Mouse (Mus musculus): Measurements from ENCODE around the gene Ms4a14. TPM values are rescaled to one million over a fixed set of nuclear protein-coding genes. Genes with fewer than 3 reads are reported as not detected.
"Not testable (repeated sequence)": the region's sequence is repeated elsewhere in the genome, so short reads cannot be mapped to it uniquely, and the experiment has no call there.

The Ms4a14 gene
- not detected in 2 replicates for polyA plus RNA-seq (2016; fragmentation: Nextera tagmentation; extraction: Ambion mirVana)

- Histone ChIP-seq H3K9ac (no peak within 1 kb of the TSS), H3K4me1 (no peaks in the 10 kb centered on the region), H3K27me3 (no peaks in the 10 kb centered on the region), H3K9me3 (replicated peaks) (no peaks in the 10 kb centered on the region), H3K36me3 (no peaks in the 10 kb centered on the region), H3K4me3 (no peak within 1 kb of the TSS), H3K4me2 (replicated peaks) (no peak within 1 kb of the TSS), H3K27ac (no peak within 1 kb of the TSS)
- ATAC-seq (ENCODE audit: low FRiP score) = no peak
- WGBS = 78% methylated on average over 1 of the region's 1 CpGs
These were observed at the start of gene Ms4a14 for GRCm38 (mm10) chr19:11314354-11314753. Gene Ms4a14 (minus strand): TSS chr19:11314454.

- H3K27me3 ChIP-seq = no peaks in the 10 kb centered on the region
- no peak overlapping the region for H3K27ac ChIP-seq
- H3K9me3 ChIP-seq (replicated peaks) = no peaks in the 10 kb centered on the region
- no peak for ATAC-seq (ENCODE audit: low FRiP score)
- no peaks in the 10 kb centered on the region for H3K36me3 ChIP-seq
- no peak overlapping the region for H3K4me2 ChIP-seq (replicated peaks)
- no peak overlapping the region for H3K9ac ChIP-seq
- H3K4me1 ChIP-seq = no peaks in the 10 kb centered on the region
- no peak overlapping the region for H3K4me3 ChIP-seq
These were observed 47.7 kb upstream of the Ms4a14 start for GRCm38 (mm10) chr19:11362002-11362401.

GRCm38 (mm10) chr19:11360106-11360505 is 45.9 kb upstream of the Ms4a14 start:
- no peak for ATAC-seq (ENCODE audit: low FRiP score)
- Histone ChIP-seq H3K9ac (no peak overlapping the region), H3K9me3 (replicated peaks) (no peaks in the 10 kb centered on the region), H3K36me3 (no peaks in the 10 kb centered on the region), H3K27ac (no peak overlapping the region), H3K4me2 (replicated peaks) (no peak overlapping the region), H3K27me3 (no peaks in the 10 kb centered on the region), H3K4me3 (no peak overlapping the region), H3K4me1 (no peaks in the 10 kb centered on the region)
- WGBS = 57% methylated on average over 3 of the region's 3 CpGs

DNA sequence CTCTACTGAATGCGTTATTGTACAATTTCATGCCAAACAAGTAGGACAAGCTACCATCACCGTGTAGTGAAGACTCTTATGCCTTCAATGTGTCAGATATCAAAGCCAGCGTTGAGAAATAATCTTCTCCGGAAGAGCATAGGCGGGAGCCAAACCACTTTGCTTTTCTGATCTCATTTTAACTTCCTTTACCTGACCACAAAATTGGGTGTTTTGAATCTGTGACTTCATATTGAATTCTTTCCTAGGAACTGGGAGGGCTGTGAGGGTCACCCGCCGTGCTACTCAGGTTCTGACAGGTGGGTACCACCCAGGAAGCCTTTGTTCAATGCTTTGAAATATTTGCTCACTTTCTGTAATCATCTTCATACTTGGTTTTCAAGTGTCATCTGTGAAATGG is 41.5 kb upstream of the Ms4a14 start:
- Histone ChIP-seq H3K36me3 (no peaks in the 10 kb centered on the region), H3K9ac (no peak overlapping the region), H3K4me2 (replicated peaks) (no peak overlapping the region), H3K4me3 (no peak overlapping the region), H3K9me3 (replicated peaks) (no peaks in the 10 kb centered on the region), H3K27ac (no peak overlapping the region), H3K27me3 (no peaks in the 10 kb centered on the region), H3K4me1 (no peaks in the 10 kb centered on the region)
- no peak for ATAC-seq (ENCODE audit: low FRiP score)
- 86% methylated on average over 7 of the region's 7 CpGs for WGBS

DNA sequence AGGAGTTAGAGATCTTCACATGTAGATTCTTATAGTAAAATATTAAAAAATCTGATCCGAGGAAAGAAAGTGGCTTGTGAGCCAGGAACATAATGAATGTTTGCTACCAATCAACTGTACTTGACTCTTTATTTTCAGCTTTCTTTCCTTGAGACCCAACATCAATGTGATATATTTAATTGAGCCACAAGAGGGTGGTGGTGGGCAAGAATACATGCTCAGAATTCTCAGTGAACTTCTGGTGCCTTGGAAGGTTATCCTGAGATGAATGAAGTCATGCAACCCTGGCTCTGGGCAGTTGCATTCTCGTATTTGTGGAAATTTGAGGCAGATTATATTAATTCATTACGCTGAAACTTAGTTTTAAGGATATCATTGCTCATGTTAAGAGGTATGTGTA is 37.6 kb upstream of the Ms4a14 start:
- no peak overlapping the region for H3K9ac ChIP-seq
- WGBS = 50% methylated on average over 3 of the region's 3 CpGs
- no peaks in the 10 kb centered on the region for H3K27me3 ChIP-seq
- no peaks in the 10 kb centered on the region for H3K4me1 ChIP-seq
- H3K27ac ChIP-seq = no peak overlapping the region
- ATAC-seq (ENCODE audit: low FRiP score) = no peak
- H3K4me2 ChIP-seq (replicated peaks) = no peak overlapping the region
- no peaks in the 10 kb centered on the region for H3K36me3 ChIP-seq
- H3K9me3 ChIP-seq (replicated peaks) = no peaks in the 10 kb centered on the region
- no peak overlapping the region for H3K4me3 ChIP-seq

GRCm38 (mm10) chr19:11349698-11350481 is 35.6 kb upstream of the Ms4a14 start:
- Histone ChIP-seq H3K27me3 (no peaks in the 10 kb centered on the region), H3K27ac (no peak overlapping the region), H3K4me2 (replicated peaks) (no peak overlapping the region), H3K9ac (no peak overlapping the region), H3K4me1 (no peaks in the 10 kb centered on the region), H3K36me3 (no peaks in the 10 kb centered on the region), H3K4me3 (no peak overlapping the region), H3K9me3 (replicated peaks) (no peaks in the 10 kb centered on the region)
- ATAC-seq (ENCODE audit: low FRiP score) = no peak
- WGBS = 60% methylated on average over 7 of the region's 7 CpGs

GRCm38 (mm10) chr19:11343992-11344391 is 29.7 kb upstream of the Ms4a14 start:
- H3K27me3 ChIP-seq = no peaks in the 10 kb centered on the region
- no peaks in the 10 kb centered on the region for H3K36me3 ChIP-seq
- ATAC-seq (ENCODE audit: low FRiP score) = no peak
- H3K9me3 ChIP-seq (replicated peaks) = no peaks in the 10 kb centered on the region
- H3K9ac ChIP-seq = no peak overlapping the region
- no peak overlapping the region for H3K27ac ChIP-seq
- H3K4me3 ChIP-seq = no peak overlapping the region
- H3K4me2 ChIP-seq (replicated peaks) = no peak overlapping the region
- no peaks in the 10 kb centered on the region for H3K4me1 ChIP-seq

DNA sequence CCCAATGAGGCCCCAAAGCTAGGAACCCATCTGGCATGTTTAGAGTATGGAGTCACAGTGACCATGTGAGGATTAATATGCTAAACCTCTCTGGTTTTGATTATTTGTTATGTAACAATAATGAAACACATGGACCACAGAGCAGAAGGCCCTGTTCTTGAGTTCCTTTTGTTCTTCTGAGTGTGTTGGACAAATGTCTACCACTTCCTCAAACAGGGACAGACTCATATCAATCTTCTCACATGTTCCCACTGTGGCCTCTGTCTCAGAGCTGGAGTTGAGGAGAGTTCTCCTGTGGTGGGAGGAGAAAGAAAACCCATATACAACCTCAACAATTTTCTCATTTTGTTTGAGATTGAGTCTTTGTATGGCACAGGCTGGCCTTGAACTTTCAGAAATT is 28.9 kb upstream of the Ms4a14 start:
- no peaks in the 10 kb centered on the region for H3K27me3 ChIP-seq
- H3K27ac ChIP-seq = no peak overlapping the region
- H3K4me1 ChIP-seq = no peaks in the 10 kb centered on the region
- H3K9me3 ChIP-seq (replicated peaks) = no peaks in the 10 kb centered on the region
- no peak overlapping the region for H3K9ac ChIP-seq
- no peak overlapping the region for H3K4me2 ChIP-seq (replicated peaks)
- no peak for ATAC-seq (ENCODE audit: low FRiP score)
- H3K36me3 ChIP-seq = no peaks in the 10 kb centered on the region
- H3K4me3 ChIP-seq = no peak overlapping the region

DNA sequence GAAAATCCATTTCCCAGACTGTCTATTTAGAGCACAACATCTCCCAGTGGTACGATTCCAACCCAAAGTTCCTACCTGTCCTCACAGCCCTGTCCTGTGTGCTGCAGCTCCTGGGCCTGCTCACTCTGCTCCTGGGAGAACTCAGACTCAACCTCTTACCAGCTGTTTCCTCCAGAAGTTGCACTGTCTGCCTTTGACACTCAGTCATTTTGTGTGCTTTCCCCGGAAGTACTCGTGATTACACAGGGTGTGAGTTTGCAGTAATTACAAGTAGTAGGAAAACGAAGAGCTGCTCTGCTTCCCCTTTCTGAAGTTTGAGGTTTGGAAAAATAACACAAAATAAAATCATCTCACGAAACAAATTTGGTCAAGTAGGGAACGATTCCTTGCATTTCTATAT is 21.7 kb upstream of the Ms4a14 start, which contains the start of gene Ms4a7:
TSS of gene Ms4a7 (minus strand) at position 215 of the 400 bp plus-strand sequence.
- Histone ChIP-seq H3K4me1 (no peaks in the 10 kb centered on the region), H3K36me3 (no peaks in the 10 kb centered on the region), H3K4me2 (replicated peaks) (no peak within 1 kb of the TSS), H3K9me3 (replicated peaks) (no peaks in the 10 kb centered on the region), H3K9ac (no peak within 1 kb of the TSS), H3K27ac (no peak within 1 kb of the TSS), H3K4me3 (no peak within 1 kb of the TSS), H3K27me3 (no peaks in the 10 kb centered on the region)
- WGBS = 88% methylated on average over 6 of the region's 6 CpGs
- ATAC-seq (ENCODE audit: low FRiP score) = no peak

GRCm38 (mm10) chr19:11321123-11321522 is 6.9 kb upstream of the Ms4a14 start:
- Histone ChIP-seq H3K4me3 (no peak overlapping the region), H3K27ac (no peak overlapping the region), H3K4me2 (replicated peaks) (no peak overlapping the region), H3K9ac (no peak overlapping the region), H3K27me3 (no peaks in the 10 kb centered on the region), H3K4me1 (no peaks in the 10 kb centered on the region), H3K9me3 (replicated peaks) (no peaks in the 10 kb centered on the region), H3K36me3 (no peaks in the 10 kb centered on the region)
- ATAC-seq (ENCODE audit: low FRiP score) = no peak
- 85% methylated on average over 1 of the region's 1 CpGs for WGBS

DNA sequence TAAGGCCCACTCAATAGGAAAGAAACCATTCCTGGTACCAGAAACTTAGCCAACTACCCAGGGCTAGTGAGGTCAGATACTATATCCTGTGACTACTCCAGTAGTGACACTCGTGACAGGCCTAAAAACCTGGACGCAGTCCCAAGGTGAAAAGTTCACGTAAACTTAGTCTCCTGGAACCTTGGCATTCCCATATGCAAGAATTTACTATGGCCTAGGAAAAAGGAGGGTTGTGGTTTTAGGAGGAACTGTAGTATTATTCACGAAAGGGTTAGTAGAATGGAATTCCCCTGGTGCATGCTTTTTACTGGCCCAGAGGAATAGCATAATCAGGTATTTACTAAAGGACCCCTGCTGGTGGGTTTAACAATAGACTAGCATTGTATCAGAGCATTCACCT is 2.5 kb upstream of the Ms4a14 start:
- no peak overlapping the region for H3K27ac ChIP-seq
- no peaks in the 10 kb centered on the region for H3K4me1 ChIP-seq
- 85% methylated on average over 4 of the region's 4 CpGs for WGBS
- no peaks in the 10 kb centered on the region for H3K9me3 ChIP-seq (replicated peaks)
- H3K4me3 ChIP-seq = no peak overlapping the region
- H3K9ac ChIP-seq = no peak overlapping the region
- no peak overlapping the region for H3K4me2 ChIP-seq (replicated peaks)
- ATAC-seq (ENCODE audit: low FRiP score) = no peak
- H3K27me3 ChIP-seq = no peaks in the 10 kb centered on the region
- H3K36me3 ChIP-seq = no peaks in the 10 kb centered on the region

DNA sequence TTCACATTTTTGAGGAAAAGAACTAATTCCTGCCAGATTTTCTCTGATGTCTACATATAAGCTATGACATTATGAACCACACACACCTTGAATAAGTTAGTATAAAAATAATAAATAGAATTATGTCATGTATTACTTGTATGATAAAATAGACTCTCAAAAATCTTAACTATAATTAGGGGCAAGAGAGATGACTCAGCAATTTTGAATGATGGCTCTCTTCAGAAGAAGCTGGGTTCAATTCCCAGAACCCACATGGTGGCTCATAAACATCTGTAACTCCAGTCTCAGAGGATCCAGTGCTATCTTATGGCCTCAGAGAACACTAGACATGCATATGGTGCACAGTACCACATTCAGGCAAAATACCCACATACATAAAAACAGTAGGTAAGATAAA is 5.4 kb downstream of the Ms4a14 start:
- no peaks in the 10 kb centered on the region for H3K4me1 ChIP-seq
- H3K27me3 ChIP-seq = no peaks in the 10 kb centered on the region
- no peak overlapping the region for H3K4me2 ChIP-seq (replicated peaks)
- H3K9ac ChIP-seq = no peak overlapping the region
- no peak overlapping the region for H3K27ac ChIP-seq
- H3K9me3 ChIP-seq (replicated peaks) = no peaks in the 10 kb centered on the region
- no peaks in the 10 kb centered on the region for H3K36me3 ChIP-seq
- no peak for ATAC-seq (ENCODE audit: low FRiP score)
- H3K4me3 ChIP-seq = no peak overlapping the region

GRCm38 (mm10) chr19:11299529-11299928 is 14.7 kb downstream of the Ms4a14 start:
- not testable (repeated sequence) for H3K36me3 ChIP-seq; H3K9me3 ChIP-seq (replicated peaks); ATAC-seq (ENCODE audit: low FRiP score); H3K27me3 ChIP-seq; H3K9ac ChIP-seq; H3K4me3 ChIP-seq; H3K27ac ChIP-seq; H3K4me2 ChIP-seq (replicated peaks); H3K4me1 ChIP-seq
- WGBS = 40% methylated on average over 4 of the region's 4 CpGs
